In genomic region chr5:150336451-150336850, GRCm38 (mm10) we compare ENCODE assay signal across 19 mouse cellular contexts.
DNase-seq lines count a peak whose midpoint lies in the region; ATAC-seq and TF ChIP-seq lines count a peak whose summit lies in the region.
"Had no signal": no experiment of that assay in that cellular context is flagged by ENCODE, and none has a peak within 500 bp of the region (broad histone marks: within the 10 kb centered on the region; RNA-seq: fewer than 3 reads in every experiment).

No protein-coding gene starts in this region.

- TF ChIP-seq EP300 in heart, adult 2 months (IDR thresholded peaks at IDR 0.05; ENCODE audit: insufficient read depth, low read depth, low read length) = no peak

- H3K9me3 ChIP-seq in heart, embryonic 11.5 days (replicated peaks; ENCODE audit: control insufficient read depth, low read length) = no peaks in the 10 kb centered on the region; the same call in 1 of the 2 replicates
- H3K9me3 ChIP-seq: embryonic facial prominence, embryonic 12.5 days; limb, embryonic 15.5 days; neural tube, embryonic 12.5 days had no signal

- no peak for TF ChIP-seq POLR2A in heart, adult 2 months (IDR thresholded peaks at IDR 0.05; ENCODE audit: insufficient read depth, low read depth, low read length)

- no peak for ATAC-seq in heart, embryonic 11.5 days (replicated peaks; ENCODE audit: insufficient number of reproducible peaks, low FRiP score, low TSS enrichment)
- no peak for ATAC-seq in erythroblast, adult 5-6 weeks (replicated peaks; ENCODE audit: low FRiP score, poor library complexity, severe bottlenecking)
- ATAC-seq: forebrain, embryonic 16.5 days; hindbrain, postnatal 0 days; intestine, postnatal 0 days; liver, postnatal 0 days; midbrain, embryonic 13.5 days had no signal

- H3K27me3 ChIP-seq in heart, adult 2 months (ENCODE audit: control insufficient read depth, insufficient read depth, low read length) = no peaks in the 10 kb centered on the region
- no peaks in the 10 kb centered on the region for H3K27me3 ChIP-seq in heart, embryonic 11.5 days (ENCODE audit: control insufficient read depth, insufficient read depth, low read length)
- H3K27me3 ChIP-seq: embryonic facial prominence, embryonic 12.5 days; limb, embryonic 15.5 days; midbrain, embryonic 13.5 days; neural tube, embryonic 12.5 days had no signal

- peak; percentile 35 to 54 for DNase-seq in heart, adult 2 months
- peak; percentile 26 for DNase-seq in adrenal gland, postnatal 25 days
- DNase-seq in gastrocnemius, postnatal 10 days = peak; percentile 15
- DNase-seq in heart, postnatal 4 days = peak; percentile 38
- no peak for DNase-seq in liver
- DNase-seq: cerebellum, adult 9-11 months; liver, postnatal 0 days; lung, postnatal 10 days; right cerebral cortex, postnatal 4 days had no signal

- TF ChIP-seq CTCF in heart, adult 2 months (IDR thresholded peaks at IDR 0.05) = no peak

- H3K79me2 ChIP-seq in heart, adult 2 months (replicated peaks; ENCODE audit: control insufficient read depth, insufficient read depth, low read length) = 0 out of 2 replicates have a peak, but pooled peaks cover 2% of the 10 kb centered on the region

- no peak overlapping the region for H3K9ac ChIP-seq in heart, adult 2 months (ENCODE audit: low read depth, low read length)
- H3K9ac ChIP-seq in heart, embryonic 11.5 days (ENCODE audit: low read depth, low read length) = no peak overlapping the region
- H3K9ac ChIP-seq: embryonic facial prominence, embryonic 12.5 days; limb, embryonic 15.5 days; liver, postnatal 0 days; midbrain, embryonic 13.5 days; neural tube, embryonic 12.5 days had no signal

- H3K4me1 ChIP-seq in heart, adult 2 months (ENCODE audit: control insufficient read depth, insufficient read depth, low read length) = peaks cover 12% of the 10 kb centered on the region
- H3K4me1 ChIP-seq in heart, embryonic 11.5 days (ENCODE audit: control insufficient read depth, insufficient read depth, low read length) = peaks cover 10% of the 10 kb centered on the region
- H3K4me1 ChIP-seq: midbrain, embryonic 13.5 days; neural tube, embryonic 12.5 days had no signal

- no peak overlapping the region for H3K4me3 ChIP-seq in heart, adult 2 months
- H3K4me3 ChIP-seq in heart, embryonic 11.5 days (ENCODE audit: low read depth, low read length) = no peak overlapping the region
- H3K4me3 ChIP-seq: embryonic facial prominence, embryonic 12.5 days; limb, embryonic 15.5 days; midbrain, embryonic 13.5 days; neural tube, embryonic 12.5 days had no signal

- H3K36me3 ChIP-seq in heart, adult 2 months (ENCODE audit: control insufficient read depth, insufficient read depth, low read length) = peaks cover 13% of the 10 kb centered on the region
- no peaks in the 10 kb centered on the region for H3K36me3 ChIP-seq in heart, embryonic 11.5 days (ENCODE audit: control insufficient read depth, insufficient read depth, low read length)
- H3K36me3 ChIP-seq: embryonic facial prominence, embryonic 12.5 days; limb, embryonic 15.5 days; midbrain, embryonic 13.5 days; neural tube, embryonic 12.5 days had no signal

- H3K4me2 ChIP-seq in heart, embryonic 11.5 days = no peak overlapping the region
- H3K4me2 ChIP-seq: embryonic facial prominence, embryonic 12.5 days; limb, embryonic 15.5 days; midbrain, embryonic 13.5 days; neural tube, embryonic 12.5 days had no signal

- intact Hi-C loops in heart, adult 2 months (cut with DNase I) = no loop called here

- H3K27ac ChIP-seq in heart, adult 2 months = peak overlapping the region; percentile 57
- H3K27ac ChIP-seq in heart, embryonic 11.5 days (ENCODE audit: low read depth, low read length) = no peak overlapping the region
- H3K27ac ChIP-seq: embryonic facial prominence, embryonic 12.5 days; hindbrain, postnatal 0 days; kidney, postnatal 0 days; limb, embryonic 15.5 days; midbrain, embryonic 13.5 days; neural tube, embryonic 12.5 days had no signal

- WGBS in heart, adult 2 months = 64% methylated on average over 10 of the region's 10 CpGs
- 73% methylated on average over 10 of the region's 10 CpGs for WGBS in heart, embryonic 11.5 days (ENCODE audit: insufficient replicate concordance)
